Mouse (Mus musculus) megakaryocyte, embryonic 14.5 days (primary cell): ENCODE measurements around the gene Tcf7l2.

Experiments
- FLI1 ChIP-seq: IDR thresholded peaks from 2 replicates; pipeline ENCODE4 v1.6.1; 2012; ENCODE audit warnings: low read length, inconsistent platforms, mixed read lengths
- GATA1 ChIP-seq: IDR thresholded peaks from 3 replicates; pipeline ENCODE4 v1.6.1; 2012; ENCODE audit warnings: mixed read lengths, low read length, inconsistent platforms, borderline replicate concordance

- TF ChIP-seq GATA1 (no peak), FLI1 (no peak)
These were observed 110.1 kb downstream of the Tcf7l2 start for GRCm38 (mm10) chr19:55851498-55852324.
